Mouse (Mus musculus) cerebellum, adult 11 months (tissue): ENCODE data around the gene Kcmf1.
"Not testable (repeated sequence)": the region's sequence is repeated elsewhere in the genome, so short reads cannot be mapped to it uniquely, and the experiment has no call there.

Source experiments
- DNase-seq: peaks from one replicate; pipeline ENCODE4 v3.0.0; 2022

The Kcmf1 gene

DNA sequence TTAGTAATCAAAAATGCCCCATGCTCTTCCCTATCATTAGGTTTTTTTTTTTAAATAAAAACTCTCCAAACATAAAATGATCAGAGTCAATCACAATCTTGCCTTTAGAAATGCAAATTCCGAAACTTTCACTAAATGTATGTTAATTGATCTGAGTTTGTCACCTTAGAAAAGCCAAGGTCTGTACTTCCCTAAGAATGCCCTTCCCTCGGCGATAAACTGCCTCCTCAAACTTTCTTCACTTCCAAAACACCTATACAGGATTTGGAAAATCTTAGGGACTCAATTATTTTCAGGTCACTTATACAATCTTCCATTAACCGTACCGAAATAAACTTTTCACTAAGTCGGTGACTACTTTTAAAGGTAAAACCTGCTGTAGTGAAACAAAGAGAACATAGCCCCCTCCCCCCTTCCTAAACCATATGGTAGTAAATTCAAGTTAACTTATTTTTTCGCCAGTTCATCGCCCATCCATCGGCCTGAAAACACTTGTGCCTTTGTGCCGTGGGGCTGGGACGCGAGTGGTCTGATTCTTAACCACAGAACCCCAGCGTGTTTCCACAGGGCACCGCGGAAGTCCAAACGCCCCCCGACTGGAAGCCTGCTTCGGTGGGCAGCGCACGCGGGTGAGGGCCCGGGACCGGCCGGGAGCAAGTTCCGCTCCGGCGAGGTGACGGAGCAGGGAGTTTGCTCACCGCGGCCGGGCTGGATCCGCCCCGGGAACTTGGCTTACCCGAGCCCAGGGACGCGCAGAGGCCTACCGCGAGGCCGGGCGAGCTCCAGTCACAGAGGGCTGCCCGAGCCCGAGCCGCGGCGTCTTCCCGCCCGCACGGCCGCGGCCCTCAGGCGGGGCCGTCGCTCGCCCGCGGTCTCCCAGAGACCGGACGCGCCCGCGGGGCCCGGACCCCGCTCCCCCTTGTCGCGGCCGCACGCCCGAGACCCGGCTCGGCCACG, 1.3 kb downstream of the Kcmf1 start:
- peak; percentile 49 for DNase-seq

- DNase-seq: no peak
Measured at GRCm38 (mm10) chr6:72895000-72895399, 4.8 kb downstream of the Kcmf1 start.

DNA sequence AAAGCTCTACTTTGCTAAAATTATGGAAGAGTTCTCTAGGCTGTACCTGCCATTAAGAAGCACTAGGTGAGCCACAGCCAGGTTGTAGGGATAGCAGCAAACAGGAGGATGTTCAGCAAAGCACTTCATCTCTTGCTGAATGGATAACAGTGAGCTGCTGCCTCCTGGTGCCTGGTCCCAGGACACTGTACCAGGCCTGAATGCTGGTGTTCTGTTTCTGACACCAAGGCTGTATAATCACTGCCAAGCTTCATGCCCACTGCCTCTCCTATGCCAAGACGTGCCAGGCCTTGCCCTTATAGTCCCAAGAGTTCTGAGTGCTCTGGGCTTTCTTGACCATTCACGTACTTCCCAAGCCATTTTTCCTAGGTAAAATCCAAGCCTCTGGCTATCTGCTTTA, 8.5 kb downstream of the Kcmf1 start:
- DNase-seq: no peak

- DNase-seq: no peak
Measured at GRCm38 (mm10) chr6:72888655-72889054, 11.1 kb downstream of the Kcmf1 start.

DNA sequence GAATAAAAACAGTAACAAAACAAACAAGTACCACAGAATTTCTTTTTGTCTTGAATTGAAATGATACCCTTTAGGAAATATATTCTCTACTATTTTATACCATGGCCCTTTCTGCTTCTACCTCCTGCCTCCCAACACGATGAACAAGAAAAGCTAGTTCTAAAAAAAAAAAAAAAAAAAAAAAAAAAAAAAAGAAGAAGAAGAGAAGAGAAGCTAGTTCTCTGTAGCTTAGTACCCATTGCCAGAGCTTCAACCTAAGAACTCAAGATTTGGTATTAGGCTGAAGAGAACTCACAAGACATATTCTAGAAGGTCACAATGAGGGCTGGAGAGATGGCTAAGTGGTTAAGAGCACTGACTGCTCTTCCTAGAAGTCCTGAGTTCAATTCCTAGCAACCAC, 14.5 kb downstream of the Kcmf1 start:
- DNase-seq: no peak

GRCm38 (mm10) chr6:72884767-72885166, 15.0 kb downstream of the Kcmf1 start:
- no peak for DNase-seq

DNA sequence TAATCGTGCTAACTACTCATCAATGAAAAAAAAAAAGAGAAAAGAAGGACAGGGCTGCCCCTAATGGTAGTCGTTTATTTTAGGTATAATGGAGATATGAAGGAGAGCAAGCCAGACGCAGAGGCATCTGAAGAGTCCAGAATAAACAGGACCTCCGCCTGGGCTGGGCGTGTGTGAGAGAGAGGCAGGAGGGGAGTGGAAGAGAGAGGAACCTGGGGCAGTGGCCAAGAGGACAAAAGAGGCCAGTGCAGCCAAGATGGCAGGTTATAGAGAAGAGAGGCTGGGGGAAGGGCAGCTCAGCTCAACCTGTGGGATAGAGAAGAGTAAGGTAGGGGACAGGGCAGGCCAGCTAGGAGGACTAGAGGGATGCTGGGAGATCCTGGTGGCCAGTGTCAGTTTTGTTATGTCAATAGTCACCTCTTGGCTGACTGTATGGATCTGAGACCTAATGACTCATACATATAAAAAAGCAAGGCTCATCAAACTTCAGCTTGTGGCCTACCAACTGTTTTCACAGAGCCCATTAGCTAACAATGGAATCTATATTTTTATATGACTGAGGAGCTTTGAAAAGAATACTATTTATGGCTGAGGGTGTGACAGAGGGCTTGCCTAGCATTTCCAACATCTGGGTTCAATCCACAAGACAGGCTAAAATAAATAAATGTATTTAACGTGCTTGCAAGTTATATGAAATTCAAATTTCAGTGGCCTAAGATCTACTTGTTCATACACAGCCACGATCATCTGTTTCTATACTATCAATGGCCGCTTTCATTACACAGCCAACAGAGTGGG, 16.9 kb downstream of the Kcmf1 start:
- no peak for DNase-seq

GRCm38 (mm10) chr6:72882222-72882621, 17.6 kb downstream of the Kcmf1 start:
- no peak for DNase-seq

GRCm38 (mm10) chr6:72881619-72881979, 18.2 kb downstream of the Kcmf1 start:
- DNase-seq: no peak

DNA sequence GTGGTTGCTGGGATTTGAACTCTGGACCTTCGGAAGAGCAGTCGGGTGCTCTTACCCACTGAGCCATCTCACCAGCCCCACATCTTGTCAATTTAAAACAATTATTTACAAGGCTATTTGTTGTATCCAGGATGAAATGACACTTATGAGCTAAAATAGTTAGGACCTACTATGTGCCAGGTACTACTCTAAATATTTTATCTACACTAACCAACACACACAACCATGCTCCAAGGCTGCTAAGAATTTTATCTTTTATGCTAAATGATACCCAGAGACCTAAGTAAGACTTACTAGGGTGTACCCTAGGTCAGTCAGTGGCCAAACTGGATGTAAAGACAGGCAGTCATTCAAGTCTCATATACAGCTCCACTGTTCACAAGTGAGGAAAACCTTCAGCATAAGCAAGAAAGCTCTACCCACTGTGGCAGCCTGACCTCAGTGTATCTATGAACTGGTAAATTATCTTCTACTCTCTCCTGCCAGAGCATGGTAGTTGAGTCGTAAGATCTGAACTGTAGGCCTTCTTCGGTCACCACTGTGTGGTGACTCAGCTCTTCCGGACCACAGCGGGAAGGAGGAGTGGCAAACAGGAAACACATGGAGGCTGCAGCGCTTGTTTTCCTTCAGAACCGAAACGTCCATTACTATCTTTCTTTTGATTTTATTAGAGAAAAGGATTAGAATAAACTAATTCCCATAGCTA, 18.7 kb downstream of the Kcmf1 start:
- no peak for DNase-seq

GRCm38 (mm10) chr6:72876629-72877028, 23.1 kb downstream of the Kcmf1 start:
- DNase-seq: no peak

GRCm38 (mm10) chr6:72873338-72873737, 26.4 kb downstream of the Kcmf1 start:
- no peak for DNase-seq

- DNase-seq: no peak
Measured at GRCm38 (mm10) chr6:72872276-72872675, 27.5 kb downstream of the Kcmf1 start.

DNA sequence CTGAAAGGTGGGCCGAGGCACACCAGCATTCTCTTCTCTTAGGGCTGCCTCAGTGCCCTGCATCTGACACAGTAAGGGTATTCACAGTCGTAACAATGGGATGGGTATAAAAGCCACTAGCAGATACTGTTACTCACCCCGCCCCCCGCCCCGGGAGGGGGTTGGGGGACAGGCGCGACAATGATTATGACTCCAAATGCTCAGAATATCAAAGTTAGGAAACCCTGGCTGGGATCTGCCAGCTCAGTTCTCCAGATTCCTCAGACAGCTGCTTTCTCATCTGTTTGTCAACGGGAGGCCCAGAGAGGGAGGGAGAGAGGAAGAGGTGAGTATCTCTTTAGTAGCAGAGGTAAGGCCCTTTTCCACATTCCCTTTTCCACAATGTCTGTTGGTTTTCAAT, 30.2 kb downstream of the Kcmf1 start:
- DNase-seq: no peak

GRCm38 (mm10) chr6:72868688-72869087, 31.1 kb downstream of the Kcmf1 start:
- no peak for DNase-seq

DNA sequence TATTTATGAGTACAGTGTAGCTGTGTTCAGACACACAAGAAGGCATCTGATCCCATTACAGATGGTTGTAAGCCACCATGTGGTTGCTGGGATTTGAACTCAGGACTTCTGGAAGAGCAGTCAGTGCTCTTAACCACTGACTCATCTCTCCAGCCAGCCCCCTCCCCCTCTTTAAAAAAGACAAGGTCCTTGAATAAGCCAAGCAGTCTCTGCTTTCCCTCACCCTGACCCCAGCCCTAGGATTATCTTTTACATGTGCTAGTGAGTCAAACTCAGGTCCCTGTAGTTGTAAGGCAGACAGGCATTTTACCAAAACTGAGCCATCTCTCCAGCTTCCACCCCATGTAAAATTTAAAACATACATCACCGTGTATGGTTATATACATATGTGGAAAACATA, 32.0 kb downstream of the Kcmf1 start:
- DNase-seq: no peak

GRCm38 (mm10) chr6:72866232-72866631, 33.5 kb downstream of the Kcmf1 start:
- no peak for DNase-seq

DNA sequence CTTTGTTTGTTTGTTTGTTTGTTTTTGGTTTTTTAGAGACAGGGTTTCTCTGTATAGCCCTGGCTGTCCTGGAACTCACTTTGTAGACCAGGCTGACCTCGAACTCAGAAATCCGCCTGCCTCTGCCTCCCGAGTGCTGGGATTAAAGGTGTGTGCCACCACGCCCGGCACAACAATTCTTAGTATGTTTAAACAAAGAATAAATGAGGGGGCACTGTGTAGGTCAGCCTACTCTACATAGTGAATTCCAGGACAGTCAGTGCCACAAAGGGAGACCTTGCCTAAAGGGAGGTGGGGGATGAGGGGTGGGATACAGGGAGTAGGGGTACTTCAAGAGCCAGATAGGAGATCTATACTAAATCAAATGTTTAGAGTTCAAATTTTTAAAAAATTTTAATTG, 37.1 kb downstream of the Kcmf1 start:
- not testable (repeated sequence) for DNase-seq

GRCm38 (mm10) chr6:72854256-72854655, 45.5 kb downstream of the Kcmf1 start:
- DNase-seq: no peak

DNA sequence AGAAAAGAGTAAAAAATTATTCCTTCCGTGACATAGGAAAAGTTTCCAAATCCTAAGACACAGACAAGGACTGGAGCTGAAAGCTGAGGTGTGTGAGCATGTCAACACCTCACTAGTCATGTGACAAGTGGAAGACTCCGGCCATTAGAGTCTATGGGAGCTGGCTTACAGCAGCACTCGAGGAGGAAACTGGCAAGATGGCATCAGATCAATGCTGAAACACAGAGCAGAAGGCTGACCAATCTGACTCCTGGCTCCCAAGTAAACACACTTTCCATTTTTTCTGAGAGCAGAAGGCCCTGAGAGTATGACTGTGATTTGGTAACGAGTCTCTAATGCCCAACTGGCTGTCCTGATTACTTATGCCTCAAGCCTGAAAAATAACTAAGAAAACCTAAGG, 47.6 kb downstream of the Kcmf1 start:
- no peak for DNase-seq

DNA sequence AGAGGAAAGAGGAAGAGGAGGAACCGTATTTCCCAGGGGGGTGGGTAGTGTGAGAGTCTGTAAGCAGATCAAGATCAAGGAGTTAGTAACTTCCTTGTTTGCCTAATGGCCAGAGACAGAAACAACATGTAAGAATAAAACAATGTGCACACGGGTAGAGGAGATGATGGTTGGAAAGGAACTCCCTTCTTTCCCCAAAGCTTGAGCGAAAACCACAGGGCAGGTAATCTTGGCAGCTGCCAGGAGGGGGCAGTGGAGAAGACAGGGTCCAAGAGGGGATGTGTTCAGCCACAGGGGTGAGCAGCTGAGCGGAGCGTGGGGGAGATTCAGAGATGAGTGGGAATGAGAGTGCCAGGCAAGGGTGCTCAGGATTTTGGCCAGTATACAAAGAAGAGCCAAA, 48.1 kb downstream of the Kcmf1 start:
- no peak for DNase-seq

DNA sequence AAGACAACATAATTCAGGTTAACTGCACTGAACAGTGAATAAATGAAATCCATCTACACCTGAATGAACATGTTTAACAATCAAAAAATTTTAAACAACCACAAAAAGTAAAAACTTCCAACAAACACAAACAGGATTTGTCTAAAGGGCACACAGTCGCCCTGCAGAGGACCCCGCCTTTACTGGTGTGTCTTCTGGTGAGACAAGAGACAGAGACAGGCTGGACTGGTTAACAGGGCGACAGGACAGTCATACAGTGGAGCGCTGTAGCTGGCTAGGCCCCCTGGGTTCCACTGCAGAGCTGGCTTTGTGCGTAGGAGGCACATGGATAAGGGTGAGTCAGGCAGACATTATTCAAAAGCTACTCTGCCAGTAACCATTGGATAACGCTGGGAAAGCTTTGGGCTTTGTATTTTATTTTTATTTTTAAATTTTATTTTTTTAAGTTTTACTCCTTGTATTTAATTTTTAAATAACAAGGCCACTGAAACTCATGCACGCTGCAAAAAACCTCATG, 57.7 kb downstream of the Kcmf1 start:
- no peak for DNase-seq
